Mouse (Mus musculus) cerebellum, adult 2 months (tissue): ENCODE measurements around the gene Dnah12.

Experiments
- CTCF ChIP-seq: fragments of 200-500 bp; IDR thresholded peaks from 2 replicates; pipeline ENCODE4 v1.5.1; 2011; ENCODE audit warnings: low read depth, mild to moderate bottlenecking, control low read depth, low read length, moderate library complexity, borderline replicate concordance; ENCODE audit not compliant: insufficient read depth
- POLR2A ChIP-seq: fragments of 200-500 bp; IDR thresholded peaks from 2 replicates; pipeline ENCODE4 v1.6.1; 2011; ENCODE audit warnings: low read length, control low read depth, borderline replicate concordance; ENCODE audit not compliant: insufficient read depth

- TF ChIP-seq POLR2A, result no peak
- TF ChIP-seq CTCF, result no peak
These were observed 119.7 kb downstream of the Dnah12 start for GRCm38 (mm10) chr14:26812734-26813133.
